Mouse (Mus musculus) megakaryocyte, adult 5-6 weeks (primary cell): ENCODE measurements around the gene Erbin. TPM values are rescaled to one million over a fixed set of nuclear protein-coding genes. Genes with fewer than 3 reads are reported as not detected.
A peak's percentile ranks its signal among the peaks of the same experiment; 100 is the strongest.

ENCODE experiments used
- ATAC-seq: 2 replicates; pipeline ENCODE4 v1.8.0; 2016; ENCODE audit warnings: mild to moderate bottlenecking, inconsistent platforms; ENCODE audit not compliant: poor library complexity, severe bottlenecking
- total RNA-seq, 2 experiments: library from RNA; stranded (forward) in 1 of 2; stranded (reverse) in 1 of 2; fragments of 153-499, 151-499 nt in 1 of 2; fragments of 221-1000, 200-1000 nt in 1 of 2; gene quantifications; 2 replicates each; pipeline versions ENCODE4 v1.2.3 to v1.2.4; 2015 to 2017

Erbin gene
- total RNA-seq, 2 experiments from 2014 or later: 84.8 to 98.6 TPM

- no peak for ATAC-seq
These were observed 100.9 kb downstream of the Erbin start for GRCm38 (mm10) chr13:103819377-103819776.

DNA sequence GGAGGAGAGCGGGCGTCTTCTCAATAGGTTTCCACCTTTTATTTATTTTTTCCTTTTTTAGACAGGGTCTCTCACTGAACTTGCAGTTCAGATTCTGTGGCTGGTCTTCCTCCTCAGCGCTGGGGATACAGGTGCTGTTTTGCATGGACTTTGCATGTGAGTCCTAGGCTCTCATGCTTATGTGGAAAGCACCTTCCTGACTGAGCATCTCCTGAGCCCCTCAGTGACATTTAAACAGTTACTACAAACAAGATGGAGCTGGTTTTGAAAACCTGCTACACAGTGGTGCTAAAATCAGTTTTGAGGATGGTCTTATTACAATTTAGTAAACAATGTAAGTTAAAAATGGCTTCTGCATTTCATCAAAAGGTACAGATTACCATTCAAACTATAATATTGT is 102.4 kb downstream of the Erbin start:
- no peak for ATAC-seq

- no peak for ATAC-seq
These were observed 112.8 kb downstream of the Erbin start for GRCm38 (mm10) chr13:103807464-103807863.

- no peak for ATAC-seq
These were observed 114.0 kb downstream of the Erbin start for GRCm38 (mm10) chr13:103806210-103806851.

DNA sequence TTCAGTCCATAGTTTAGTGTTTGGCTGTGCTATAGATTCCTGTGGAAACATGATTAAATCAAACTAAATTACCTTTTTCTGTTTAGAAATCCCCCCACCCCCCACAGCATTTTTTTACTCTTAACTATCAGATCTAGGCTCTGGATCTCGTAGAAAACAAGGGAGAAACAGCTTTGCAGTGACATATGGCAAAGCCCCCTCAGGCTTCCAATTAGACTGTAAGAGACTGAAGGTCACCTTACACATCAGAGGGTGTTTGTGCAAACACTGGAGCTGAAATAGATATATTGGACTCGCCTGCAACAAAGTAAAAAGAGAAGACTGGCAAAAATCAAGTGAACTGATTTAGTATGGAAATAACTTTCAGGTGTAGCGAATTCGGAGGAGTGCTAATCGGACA is 116.6 kb downstream of the Erbin start:
- ATAC-seq: no peak

DNA sequence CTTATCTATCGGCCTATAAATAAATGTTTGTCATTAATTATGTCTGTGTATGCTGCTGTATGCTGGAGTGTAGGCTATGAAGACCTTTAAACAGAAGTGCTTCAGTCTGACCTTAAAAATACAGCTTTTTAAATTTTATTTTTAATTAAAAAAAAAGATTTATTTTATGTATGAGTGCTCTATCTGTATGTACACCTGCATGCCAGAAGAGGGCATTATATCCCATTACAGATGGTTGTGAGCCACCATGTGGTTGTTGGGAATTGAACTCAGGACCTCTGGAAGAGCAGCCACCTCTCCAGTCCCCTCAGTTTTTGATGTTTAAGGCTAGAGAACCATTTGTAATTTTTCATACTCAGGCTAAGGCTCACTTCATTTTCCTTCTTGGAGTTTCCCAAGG is 119.3 kb downstream of the Erbin start:
- no peak for ATAC-seq

DNA sequence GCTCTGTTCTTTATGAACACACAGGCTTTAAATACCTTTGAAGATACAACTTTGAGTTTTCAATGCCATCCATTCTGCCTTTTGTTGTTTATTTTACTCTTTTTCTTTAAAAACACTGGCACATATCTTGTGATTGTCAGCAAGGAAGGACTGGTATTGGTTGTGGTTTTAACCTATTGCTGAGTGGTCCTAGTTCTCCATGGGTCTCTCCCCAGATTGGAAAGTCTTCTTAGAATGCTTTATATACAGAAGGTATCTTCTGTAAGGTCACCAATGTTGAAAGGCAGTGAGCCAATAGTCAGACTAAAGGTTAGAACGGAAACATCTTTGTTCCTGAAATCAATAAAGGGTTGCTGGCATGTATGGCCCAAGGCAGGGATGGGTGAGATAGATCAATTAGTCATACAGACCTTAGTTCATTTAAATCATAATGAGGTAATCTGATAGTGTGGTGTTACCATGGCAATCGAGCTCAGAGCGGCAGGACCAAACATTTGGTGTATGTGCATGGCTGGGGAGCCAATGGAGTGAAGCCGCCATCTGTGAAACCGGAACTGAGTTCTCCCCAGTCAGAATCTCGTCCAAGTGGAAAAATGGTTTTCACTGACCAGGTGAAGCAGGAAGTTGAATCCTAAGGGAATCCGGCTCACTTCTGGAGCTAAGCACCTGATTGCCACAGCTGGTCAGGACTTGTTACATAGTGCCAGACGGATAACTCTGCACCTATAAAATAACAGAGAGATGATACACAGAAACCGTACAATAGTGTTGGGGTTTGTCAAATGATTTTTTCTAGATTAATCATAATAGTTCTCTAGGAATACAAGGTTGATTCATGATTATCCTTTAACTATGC is 125.4 kb downstream of the Erbin start:
- no peak for ATAC-seq

DNA sequence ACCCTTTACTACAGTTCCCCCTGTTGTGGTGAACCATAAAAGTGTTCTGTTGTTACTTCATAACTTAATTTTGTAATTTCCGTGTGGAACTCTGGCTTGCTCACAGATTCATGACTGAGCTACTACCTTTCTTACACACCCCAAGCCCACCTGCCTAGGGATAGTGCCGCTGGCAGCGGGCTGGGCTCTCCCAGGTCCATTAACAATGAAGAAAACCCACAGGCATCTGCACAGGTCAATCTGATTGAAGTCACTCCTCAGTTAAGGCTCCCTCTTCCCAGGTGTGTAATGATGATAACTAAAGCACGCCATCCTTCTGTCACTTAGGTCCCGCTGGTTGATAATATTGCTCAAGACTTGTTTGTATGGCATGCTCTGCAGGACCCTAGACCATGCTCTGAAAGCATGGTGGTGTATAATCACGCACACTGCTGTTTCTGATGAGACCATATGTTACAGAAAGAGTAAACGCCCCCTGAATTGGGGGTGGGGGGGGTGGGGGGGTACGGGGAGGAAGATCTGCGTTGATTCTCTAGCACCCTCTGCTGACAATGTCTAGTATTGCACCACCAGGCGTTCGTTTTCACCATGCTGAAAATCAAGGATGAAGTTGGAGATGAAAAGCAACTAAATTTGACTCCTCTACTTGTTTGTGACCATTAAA is 140.3 kb downstream of the Erbin start:
- peak; percentile 76 for ATAC-seq

DNA sequence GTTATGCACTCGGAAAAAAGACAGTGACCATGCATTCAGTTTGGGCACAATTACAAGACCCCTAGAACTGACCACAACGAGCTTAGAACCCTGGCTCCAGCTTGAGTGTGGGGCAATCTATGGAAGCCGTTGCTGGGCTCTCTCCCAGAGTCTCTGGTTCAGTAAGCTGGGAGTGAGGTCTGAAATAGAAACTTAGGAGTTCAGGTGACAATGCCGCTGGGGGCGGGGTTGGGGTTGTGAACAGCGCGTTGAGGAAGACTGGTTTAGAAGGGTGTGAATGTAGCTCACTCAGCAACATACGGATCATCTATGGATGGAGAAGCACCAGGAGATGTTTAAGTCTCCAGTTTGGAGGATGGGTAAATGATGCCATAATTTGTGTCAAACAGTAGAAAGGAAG is 143.2 kb downstream of the Erbin start:
- ATAC-seq: no peak

GRCm38 (mm10) chr13:103774119-103774757 is 146.1 kb downstream of the Erbin start, which contains the start of gene Srek1:
TSS of gene Srek1 (minus strand) at chr13:103774608.
- ATAC-seq: peak; percentile 86

GRCm38 (mm10) chr13:103773407-103774118 is 146.8 kb downstream of the Erbin start:
- peak; percentile 58 for ATAC-seq

DNA sequence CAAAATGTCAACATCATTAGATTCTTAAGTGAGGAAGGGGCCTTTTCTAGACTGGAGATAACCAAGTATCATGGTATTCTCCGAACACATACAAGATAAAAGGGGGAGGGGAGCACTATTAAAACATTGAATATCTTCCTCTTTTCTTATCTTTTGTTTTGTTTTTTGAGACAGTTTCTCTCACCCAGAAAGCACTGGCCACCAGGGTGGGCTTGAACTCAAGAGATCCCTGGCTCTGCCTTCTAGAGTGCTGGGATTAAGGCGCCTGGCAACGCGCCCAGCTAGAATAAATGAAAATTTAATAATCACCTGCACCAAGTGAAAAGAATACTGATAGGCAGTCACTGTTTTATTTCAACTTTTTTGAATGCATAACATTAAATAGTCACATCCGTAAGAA is 147.4 kb downstream of the Erbin start:
- ATAC-seq: no peak

DNA sequence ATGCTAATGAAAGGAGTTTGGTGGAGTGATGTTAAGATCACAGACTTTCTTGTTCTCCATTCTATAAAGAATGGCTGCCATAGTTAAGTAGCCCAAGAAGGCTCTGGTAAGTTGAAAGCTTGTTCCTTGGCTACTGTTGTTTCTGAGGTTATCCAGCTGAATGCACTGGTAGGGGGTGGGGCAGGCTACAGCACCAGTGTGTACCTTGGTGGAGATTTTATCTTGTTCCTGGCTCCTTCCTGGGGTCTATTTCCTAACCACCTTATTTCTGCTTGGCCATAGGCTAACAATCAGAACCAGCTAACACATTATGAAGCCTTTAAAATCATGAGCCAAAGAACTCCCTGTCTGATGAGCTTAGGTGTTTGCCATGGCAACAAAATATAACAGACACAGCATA is 149.5 kb downstream of the Erbin start:
- ATAC-seq: no peak

Other genes with a start within 250 kb of the Erbin start
- 19.0 and 25.3 TPM in 2 replicates for gene Srek1, start 145.9 kb downstream of the Erbin start, total RNA-seq (2015)
- gene Srek1, start 145.9 kb downstream of the Erbin start, total RNA-seq (2017): 49.4 and 51.2 TPM in 2 replicates
- gene Nln, start 189.1 kb upstream of the Erbin start, total RNA-seq (2015): 26.6 and 31.6 TPM in 2 replicates
- 27.7 and 37.3 TPM in 2 replicates for gene Nln, start 189.1 kb upstream of the Erbin start, total RNA-seq (2017)
- 0.11 and 0.14 TPM in 2 replicates for gene Sgtb, start 189.2 kb upstream of the Erbin start, total RNA-seq (2015)
- gene Sgtb, start 189.2 kb upstream of the Erbin start, total RNA-seq (2017): 0.40 and 0.65 TPM in 2 replicates